Mouse (Mus musculus): Measurements from ENCODE around the gene Msh3. TPM values are rescaled to one million over a fixed set of nuclear protein-coding genes. Genes with fewer than 3 reads are reported as not detected.
"Not testable (repeated sequence)": the region's sequence is repeated elsewhere in the genome, so short reads cannot be mapped to it uniquely, and the experiment has no call there.

The Msh3 gene
- total and polyA plus RNA-seq, 3 experiments = 7.3 to 21.6 (median 17.9) TPM

DNA sequence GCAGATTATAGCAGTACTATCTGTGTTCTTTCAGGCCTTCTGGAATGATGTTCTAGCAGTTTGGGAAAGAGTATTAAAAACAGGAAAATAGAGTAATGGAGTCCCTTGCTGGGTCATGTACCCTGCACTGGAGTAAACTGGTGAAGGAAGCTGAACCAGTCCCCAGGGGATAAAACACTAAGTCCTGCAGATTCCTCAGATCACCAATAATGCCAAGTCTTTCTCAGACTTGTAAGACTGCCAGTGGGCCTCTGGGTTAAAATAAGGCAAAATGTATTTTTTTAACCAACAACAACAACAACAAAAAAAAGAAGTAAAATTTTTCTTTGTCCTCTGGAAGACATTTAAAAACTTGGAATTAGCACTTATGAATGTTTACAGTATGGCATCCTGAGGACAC lies 102.5 kb downstream of the Msh3 start:
- no peak for DNase-seq

DNA sequence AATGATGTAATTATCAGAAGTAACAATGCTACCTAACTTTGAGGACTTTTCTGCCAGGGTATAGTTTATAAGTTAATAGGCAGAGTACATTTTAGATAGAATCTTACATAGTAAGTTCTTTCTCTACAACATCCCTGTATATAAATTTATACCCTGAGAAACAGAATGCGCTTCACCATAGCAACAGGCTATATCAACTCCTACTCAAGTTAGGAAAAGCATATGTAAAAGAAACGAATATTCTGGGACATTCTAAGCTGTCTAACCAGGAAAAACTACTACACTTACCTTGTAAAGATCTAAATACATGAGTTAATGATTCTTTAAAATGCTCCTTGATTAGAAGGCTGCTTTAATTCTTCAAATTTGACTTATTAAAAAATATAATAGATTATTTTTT lies 107.2 kb downstream of the Msh3 start:
- DNase-seq = no peak

DNA sequence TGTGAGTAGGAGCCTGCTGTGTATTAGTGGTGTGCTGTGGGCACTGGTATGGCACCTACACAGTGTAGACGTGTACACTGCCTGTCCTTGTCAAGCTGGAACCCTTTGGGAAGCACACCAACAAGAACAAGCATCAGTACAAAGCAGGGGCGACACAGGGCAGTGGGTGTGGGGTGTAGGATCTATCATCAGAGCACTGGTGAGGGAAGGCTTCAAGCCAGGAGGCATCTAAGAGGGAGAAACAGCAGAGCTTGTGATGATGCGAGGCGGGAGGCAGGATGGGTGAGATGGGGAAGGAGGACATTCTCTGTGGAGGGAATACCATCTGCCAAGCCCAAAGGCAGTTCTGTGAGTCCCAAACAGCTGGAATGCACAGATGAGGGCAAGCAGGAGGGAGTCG lies 107.8 kb downstream of the Msh3 start:
- no peak for DNase-seq

DNA sequence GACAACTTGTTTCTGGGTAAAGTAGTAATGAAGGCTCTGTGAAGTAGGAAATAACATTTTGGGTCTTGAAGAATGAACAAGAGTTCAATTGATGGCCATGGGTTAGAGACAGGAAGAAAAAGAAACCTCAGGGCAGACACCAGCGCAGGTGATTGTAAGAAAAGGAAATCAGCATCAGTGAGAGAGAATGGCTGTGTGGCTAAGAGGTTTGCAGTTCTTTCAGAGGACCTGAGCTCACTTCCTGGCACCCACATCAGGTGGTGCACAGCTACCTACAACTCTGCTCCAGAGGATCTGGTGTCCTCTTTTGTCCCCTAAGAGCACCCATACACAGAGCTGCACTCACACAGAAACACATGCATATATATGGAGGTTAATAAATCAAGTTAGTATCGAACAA lies 110.1 kb downstream of the Msh3 start:
- DNase-seq = no peak

DNA sequence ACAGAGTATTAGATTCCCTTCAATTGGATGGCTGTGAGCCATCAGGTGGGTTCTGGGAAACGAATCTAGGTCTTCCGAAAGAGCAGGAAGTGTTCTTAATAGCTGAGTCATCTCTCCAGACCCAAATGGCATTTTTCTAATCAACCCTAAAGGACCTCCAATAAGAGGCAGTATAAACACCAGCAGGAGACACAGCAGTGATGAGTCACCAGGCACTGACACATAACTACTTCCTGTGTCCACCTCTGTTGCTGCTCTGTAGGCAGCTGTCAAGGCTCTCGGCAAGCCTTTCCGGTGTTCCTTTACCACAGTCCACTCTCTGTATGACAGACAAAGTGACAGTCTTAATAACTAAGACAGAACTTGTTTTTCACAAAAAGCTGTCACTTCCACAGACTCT lies 113.4 kb downstream of the Msh3 start:
- DNase-seq = peak; percentile 70

DNA sequence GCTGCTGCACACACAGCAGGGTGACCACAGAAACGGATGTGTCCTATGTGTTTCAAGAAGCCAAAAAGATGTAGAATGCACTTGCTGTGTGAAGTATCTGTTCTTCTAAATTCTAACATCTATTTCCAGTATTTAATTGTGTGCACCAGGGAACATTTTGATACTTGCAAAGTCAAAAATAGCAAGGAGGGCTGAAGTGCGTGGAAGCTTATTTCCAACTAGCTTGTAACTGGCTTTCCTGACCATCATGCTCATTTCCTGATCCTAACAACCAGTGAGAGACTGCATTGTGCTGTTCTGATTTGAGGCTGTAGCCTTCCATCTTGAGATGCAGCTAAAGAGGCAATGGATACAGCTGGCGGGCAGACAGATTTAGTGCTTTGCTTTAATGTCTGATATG lies 116.9 kb downstream of the Msh3 start:
- no peak for DNase-seq

DNA sequence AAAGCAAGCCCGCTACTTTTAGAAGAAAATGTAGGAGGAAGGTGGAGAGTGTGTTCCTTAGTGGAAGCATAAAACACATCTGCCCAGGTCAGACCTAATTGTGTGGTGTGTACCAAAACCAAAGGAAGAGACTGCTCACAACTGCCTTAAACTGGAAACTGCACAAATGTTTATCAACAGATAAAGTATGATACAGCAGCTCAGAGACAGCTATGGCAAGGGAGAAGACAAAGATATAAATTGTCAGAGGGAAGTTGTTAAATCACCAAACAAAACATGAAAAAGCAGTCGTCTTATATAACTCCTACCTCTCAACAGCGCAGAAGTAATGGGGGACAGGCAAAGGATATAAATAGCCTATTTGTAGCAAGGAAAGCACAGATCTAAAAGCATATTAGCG lies 117.8 kb downstream of the Msh3 start:
- DNase-seq = no peak

DNA sequence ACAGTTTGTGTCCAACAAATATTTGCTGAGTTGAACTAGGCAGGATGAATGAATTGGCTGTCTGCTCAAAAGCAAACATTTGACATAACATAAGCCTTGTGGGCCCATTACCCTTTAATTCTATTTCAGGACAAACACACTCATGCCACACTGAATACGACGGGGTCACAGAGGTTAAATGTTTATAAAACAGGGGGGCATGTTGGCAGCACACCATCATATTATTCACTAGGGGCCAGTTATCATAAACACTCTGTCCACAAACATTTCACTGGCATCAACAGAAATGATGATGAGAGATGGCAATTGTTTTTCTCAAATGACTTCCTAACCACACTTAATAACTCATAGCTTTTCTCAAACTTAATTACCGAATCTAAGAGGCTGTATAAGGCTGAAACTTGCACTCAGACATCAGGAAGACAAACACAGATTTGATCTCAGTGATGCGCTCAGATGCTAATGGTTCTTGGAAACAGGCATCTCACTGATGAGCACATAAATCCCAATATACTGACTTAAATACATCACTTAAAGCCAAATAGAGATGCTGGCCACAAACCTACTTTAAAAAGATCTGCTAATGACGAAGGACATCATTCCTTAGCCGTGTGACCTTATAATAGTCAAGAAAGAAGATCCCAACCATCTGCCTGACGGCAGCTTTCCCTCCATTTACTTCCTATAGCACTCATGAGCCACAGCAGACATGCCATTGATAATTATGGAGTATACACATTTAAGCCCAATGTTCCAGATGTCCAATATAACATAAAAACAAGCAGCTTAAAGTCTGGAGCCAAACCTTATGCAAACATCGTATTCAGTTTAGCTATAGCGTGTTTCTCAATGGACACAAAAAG lies 122.5 kb downstream of the Msh3 start:
- no peak for DNase-seq

DNA sequence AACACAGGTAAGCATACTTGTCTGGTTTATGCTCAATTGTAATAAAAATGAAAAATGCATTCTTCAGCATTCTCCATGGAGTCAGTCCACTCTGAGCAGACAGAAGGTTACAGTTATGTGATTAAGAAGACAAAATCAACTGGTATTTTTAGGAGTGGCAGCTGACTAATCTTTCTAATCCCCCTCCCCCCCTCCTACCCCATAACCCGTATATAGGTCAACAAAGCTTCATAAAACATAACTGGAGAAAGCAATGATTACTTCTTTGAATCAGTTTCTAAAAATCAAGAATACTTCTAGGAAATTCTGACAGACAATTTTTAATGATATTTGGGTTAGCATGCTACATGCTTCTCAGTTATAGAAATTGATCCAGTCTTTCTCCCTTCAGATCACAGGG lies 126.8 kb downstream of the Msh3 start:
- no peak for DNase-seq

DNA sequence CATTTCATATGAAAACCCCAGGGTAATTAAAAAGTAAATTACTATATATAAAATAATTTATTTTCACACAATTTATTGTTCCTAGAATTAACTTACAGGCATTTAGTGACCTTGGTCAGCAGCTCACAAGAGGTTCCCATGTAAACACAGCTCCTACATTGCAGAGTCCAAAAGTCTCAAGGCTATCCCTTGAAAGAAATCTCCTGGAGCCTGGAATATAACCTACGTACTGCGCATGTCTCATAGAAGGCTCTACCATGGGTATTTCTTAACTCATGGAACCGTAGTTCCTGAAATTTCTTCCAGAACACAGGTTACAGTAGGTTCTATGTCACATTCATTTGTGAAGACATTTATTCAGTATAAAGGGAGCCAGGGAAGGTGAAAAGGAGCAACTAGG lies 131.2 kb downstream of the Msh3 start:
- no peak for DNase-seq

DNA sequence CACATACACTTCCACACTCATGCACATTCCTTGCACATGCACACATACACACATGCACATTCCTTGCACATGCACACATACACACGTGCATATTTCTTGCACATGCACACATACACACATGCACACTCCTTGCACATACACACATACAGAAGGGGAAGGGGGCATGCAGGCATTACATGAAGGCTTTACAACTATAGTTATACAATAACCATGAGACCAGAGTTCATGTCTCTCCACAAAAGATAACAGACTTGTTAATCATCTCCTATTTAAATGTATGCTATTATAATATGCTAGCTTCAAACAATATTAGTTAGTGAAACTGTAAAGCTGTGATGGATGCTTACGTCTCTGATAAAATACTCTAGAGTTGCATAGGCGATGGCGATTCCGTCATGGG lies 132.0 kb downstream of the Msh3 start:
- no peak for DNase-seq

DNA sequence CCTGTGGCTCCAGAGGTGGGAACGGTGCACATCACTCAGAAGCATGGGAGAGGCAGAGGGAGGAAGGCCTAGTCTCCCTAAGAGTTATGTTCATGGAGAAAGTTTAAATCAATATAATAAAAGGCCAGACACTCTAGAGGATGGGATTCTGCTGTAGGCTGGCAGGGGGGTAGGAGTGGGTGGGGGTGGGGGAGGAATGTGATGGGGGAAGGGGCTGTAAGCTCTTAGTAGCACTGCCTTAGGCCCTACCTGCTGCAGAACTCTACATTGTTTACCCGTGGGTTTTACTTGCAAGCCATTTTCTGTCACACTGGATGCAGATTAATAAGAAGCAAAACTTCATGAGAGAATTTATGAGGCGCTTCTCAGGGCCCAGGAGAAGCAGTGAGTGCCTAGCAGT lies 135.0 kb downstream of the Msh3 start:
- no peak for DNase-seq

DNA sequence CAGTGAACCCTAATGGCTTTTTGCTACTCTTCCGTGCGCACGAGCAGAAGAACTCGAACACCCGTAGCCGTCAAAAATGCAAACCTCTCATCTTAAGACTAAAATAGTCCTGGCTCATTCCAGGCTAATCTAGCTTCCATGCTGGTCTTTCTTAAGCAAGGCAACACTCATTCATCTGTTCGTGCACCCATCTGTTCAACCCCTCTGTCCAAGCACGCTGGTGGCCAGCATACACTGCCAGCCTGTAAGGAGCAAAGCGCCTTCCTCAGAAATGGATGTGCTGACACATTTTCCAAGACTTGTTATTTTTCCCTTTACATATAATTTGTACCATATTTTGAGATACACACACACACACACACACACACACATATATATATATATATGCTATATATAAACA lies 137.6 kb downstream of the Msh3 start:
- DNase-seq = no peak

DNA sequence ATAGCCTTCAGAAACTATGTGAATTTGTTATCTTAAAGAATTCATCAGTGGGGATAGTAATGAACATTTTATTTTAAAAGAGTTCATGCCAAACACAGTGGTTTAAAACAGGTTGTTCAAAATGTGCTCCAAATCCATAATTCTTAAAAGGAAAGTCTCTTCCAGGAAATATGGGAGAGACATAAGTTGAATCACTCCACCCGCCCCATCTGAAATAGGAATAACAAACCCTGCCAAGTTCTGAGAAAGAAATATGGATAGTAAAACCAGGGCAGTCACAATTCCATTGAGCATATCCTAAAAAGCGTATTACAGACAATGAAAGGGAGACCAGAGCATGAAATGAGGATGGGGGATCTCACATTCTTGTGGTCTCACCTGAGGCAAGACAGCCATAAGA lies 157.9 kb downstream of the Msh3 start:
- no peak for DNase-seq

DNA sequence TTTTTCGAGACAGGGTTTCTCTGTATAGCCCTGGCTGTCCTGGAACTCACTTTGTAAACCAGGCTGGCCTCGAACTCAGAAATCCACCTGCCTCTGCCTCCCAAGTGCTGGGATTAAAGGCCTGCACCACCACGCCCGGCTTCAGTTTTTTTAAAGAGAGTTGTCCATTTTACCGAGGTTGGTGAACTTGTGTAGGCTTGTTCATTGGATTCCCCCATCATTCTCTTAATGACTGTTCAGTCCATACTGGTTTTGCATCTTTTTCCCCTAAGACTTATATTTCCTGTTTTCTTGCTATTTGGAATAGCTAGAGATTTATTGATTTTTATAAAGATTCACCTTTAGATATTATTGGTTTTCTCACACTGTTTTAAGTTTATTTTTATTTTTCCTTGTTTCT lies 161.0 kb downstream of the Msh3 start:
- not testable (repeated sequence) for DNase-seq

DNA sequence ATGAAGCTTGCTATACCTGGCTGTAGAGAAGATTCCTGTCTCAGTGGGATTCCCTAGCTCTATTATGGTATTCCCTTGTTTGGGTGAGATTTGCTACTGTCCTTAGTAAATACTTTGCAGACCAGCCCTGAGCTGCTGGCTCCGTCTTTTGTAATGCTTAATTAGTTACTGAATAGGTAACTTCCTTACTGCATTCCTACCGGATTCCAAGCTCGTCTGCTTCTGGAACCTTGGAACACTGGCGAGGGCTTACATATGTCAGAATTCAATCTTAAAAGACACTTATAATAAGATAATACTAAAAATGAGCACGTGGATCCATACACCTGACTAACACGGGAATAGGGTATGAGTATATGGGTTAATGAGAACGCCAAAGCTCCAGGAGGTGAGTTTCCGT lies 182.1 kb downstream of the Msh3 start:
- not testable (repeated sequence) for DNase-seq

Other genes starting within 250 kb of the Msh3 start
- 1 to 10 TPM; 2.5 to 3.2 TPM for gene Rasgrf2, start 223.3 kb downstream of the Msh3 start, total RNA-seq (2021)
- gene Rasgrf2, start 223.3 kb downstream of the Msh3 start, polyA plus RNA-seq (2012; rRNA removed) = 1.4 and 2.6 TPM in 2 replicates
- not detected for gene Gm20379, start 49.0 kb downstream of the Msh3 start, total RNA-seq (2021)
- not detected in 2 replicates for gene Gm20379, start 49.0 kb downstream of the Msh3 start, polyA plus RNA-seq (2012; rRNA removed)
- 1 to 10 TPM; 2.3 to 2.9 TPM for gene Dhfr, start 277 bp downstream of the Msh3 start, total RNA-seq (2021)
- 0.83 and 1.1 TPM in 2 replicates for gene Dhfr, start 277 bp downstream of the Msh3 start, polyA plus RNA-seq (2012; rRNA removed)
- gene Ankrd34b, start 70.9 kb upstream of the Msh3 start, total RNA-seq (2021) = 1 to 10 TPM; 1.2 to 1.4 TPM
- gene Ankrd34b, start 70.9 kb upstream of the Msh3 start, polyA plus RNA-seq (2012; rRNA removed) = 0.25 and 0.38 TPM in 2 replicates
- gene Fam151b, start 129.0 kb upstream of the Msh3 start, total RNA-seq (2021) = 1 to 10 TPM; 6.1 to 6.2 TPM
- 1.2 and 2.3 TPM in 2 replicates for gene Fam151b, start 129.0 kb upstream of the Msh3 start, polyA plus RNA-seq (2012; rRNA removed)
- 10 to 100 TPM; 22.1 to 25.1 TPM for gene Zfyve16, start 175.9 kb upstream of the Msh3 start, total RNA-seq (2021)
- 1.0 and 1.1 TPM in 2 replicates for gene Zfyve16, start 175.9 kb upstream of the Msh3 start, polyA plus RNA-seq (2012; rRNA removed)
- not detected for gene Spz1, start 221.2 kb upstream of the Msh3 start, total RNA-seq (2021)
- not detected in 2 replicates for gene Spz1, start 221.2 kb upstream of the Msh3 start, polyA plus RNA-seq (2012; rRNA removed)

Data from adrenal gland, adult 2 months (tissue).